Mouse (Mus musculus) WW6 (cell line): ENCODE results near the gene Prpf3.
"Not testable (repeated sequence)": the region's sequence is repeated elsewhere in the genome, so short reads cannot be mapped to it uniquely, and the experiment has no call there.

ENCODE experiments used
- DNase-seq: peaks from one replicate; pipeline ENCODE4 v3.0.0-alpha.2; 2013; ENCODE audit warnings: low read depth, low spot score

Gene Prpf3

GRCm38 (mm10) chr3:95820046-95821010 is 35.4 kb downstream of the Prpf3 start:
- DNase-seq: no peak

- peak; percentile 98 for DNase-seq
These were observed 36.2 kb downstream of the Prpf3 start for GRCm38 (mm10) chr3:95819351-95819985.

GRCm38 (mm10) chr3:95818571-95819288 is 37.0 kb downstream of the Prpf3 start, which contains the start of gene Rprd2:
TSS of gene Rprd2 (minus strand) at chr3:95818863.
- DNase-seq: peak; percentile 26

GRCm38 (mm10) chr3:95818026-95818511 is 37.6 kb downstream of the Prpf3 start:
- peak; percentile 38 for DNase-seq

- no peak for DNase-seq
These were observed 39.0 kb downstream of the Prpf3 start for GRCm38 (mm10) chr3:95816681-95817080.

- DNase-seq: no peak
These were observed 47.3 kb downstream of the Prpf3 start for GRCm38 (mm10) chr3:95808384-95808783.

- DNase-seq: not testable (repeated sequence)
These were observed 48.1 kb downstream of the Prpf3 start for GRCm38 (mm10) chr3:95807630-95808029.

- DNase-seq: no peak
These were observed 49.0 kb downstream of the Prpf3 start for GRCm38 (mm10) chr3:95806677-95807076.

GRCm38 (mm10) chr3:95803851-95804250 is 51.8 kb downstream of the Prpf3 start:
- DNase-seq: no peak

- DNase-seq: no peak
These were observed 56.9 kb downstream of the Prpf3 start for GRCm38 (mm10) chr3:95798756-95799155.

- no peak for DNase-seq
These were observed 61.4 kb downstream of the Prpf3 start for GRCm38 (mm10) chr3:95794299-95794698.

- DNase-seq: no peak
These were observed 62.0 kb downstream of the Prpf3 start for GRCm38 (mm10) chr3:95793662-95794061.

GRCm38 (mm10) chr3:95785501-95785900 is 70.2 kb downstream of the Prpf3 start:
- no peak for DNase-seq
